Mouse (Mus musculus) R1 (cell line): ENCODE measurements at regions not wholly inside any gene's neighbourhood (a gene's known extent, or its start where the extent isn't known, plus 50 kb on each side); places are given as distances from the start of the nearest gene placed in this dataset.
"Not testable (repeated sequence)": the region's sequence is repeated elsewhere in the genome, so short reads cannot be mapped to it uniquely, and the experiment has no call there.

Source experiments
- DNase-seq: peaks from one replicate; pipeline ENCODE4 v3.0.0-alpha.2; 2018; ENCODE audit warnings: low read depth, low spot score

DNA sequence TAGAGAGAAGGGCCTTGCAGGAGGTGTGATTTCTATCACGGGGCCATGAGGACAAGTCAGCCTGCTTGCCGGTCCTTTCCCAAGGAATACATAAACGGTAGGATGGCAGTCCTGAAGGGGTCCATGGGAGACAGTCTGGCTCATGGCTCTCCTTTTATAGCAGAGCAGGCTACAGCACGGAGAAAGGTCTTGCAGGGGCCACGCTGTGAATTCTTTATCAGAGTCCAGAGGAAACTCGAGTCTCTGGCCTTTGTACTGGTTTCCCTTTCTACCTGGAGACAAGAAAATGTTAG is 1984.0 kb downstream of the 4930444P10Rik start:
- no peak for DNase-seq

DNA sequence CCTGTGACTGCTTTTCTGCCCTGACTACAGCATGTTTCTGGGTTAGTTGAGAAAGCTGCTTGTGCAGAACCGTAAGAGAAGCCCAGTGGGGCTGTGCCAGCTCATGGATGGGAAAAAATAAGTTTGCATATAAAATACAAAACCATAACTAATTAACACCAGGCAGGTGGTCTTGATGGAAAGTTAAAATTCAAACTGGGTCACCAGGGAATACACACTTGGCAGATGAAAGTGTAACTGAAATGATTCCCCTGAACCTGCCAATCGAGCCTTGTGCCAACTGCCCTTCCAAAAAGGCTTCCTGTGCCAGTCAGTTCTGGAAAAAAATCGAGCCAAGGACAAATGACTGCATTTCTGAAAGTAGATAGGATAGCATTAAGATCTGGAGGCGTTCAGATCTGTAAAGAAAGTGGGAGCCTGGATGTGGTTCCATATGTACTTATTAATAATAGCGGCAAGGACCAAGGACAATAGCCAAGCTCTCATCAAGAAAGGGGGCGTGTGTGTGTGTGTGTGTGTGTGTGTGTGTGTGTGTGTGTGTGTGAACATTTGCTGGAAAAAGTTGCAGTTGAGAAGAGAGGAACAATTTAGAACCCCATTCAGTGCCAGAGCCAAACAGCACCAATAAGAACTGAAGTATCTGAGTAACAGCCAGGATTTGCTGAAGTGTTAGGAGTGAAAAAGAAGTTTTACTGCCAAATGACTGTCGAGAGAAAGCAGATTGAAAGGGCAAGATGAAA is 1984.5 kb downstream of the 4930444P10Rik start:
- no peak for DNase-seq

DNA sequence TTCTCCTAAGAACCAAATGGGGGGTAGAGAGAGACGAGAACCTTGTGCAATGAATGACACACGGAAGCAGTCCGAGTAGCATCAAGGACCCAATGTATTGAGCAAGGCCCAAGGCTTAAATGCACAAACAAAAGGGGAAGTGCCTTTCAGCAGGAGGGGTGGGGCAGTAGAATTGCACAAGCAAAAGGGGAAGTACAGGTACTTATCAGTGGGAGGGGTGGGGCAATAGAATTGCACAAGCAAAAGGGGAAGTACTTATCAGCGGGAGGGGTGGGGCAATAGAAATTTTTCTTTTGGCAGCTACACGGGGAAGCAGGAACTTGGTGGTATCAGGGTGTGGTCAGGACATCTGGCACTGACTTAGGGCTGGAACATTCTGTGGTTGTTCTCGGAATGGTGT is 1987.6 kb downstream of the 4930444P10Rik start:
- DNase-seq: not testable (repeated sequence)

DNA sequence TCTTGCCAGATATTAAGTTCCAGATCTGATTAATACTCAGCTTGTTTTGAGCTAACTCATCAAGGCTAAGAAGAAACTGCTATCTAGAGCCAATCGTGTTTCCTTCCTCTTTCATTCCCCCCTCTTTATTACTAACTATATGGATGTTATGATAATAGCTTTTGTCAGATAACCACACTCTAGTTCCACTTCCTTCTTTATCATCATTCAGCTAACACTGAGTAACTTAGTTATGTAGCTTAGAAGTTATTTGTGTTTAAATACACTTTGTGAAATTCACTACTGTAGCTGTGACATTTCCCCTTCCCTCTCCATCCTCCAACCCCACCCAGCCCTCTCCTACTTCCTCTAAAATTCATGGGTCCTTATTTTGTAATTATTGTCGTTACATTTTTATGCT is 1988.6 kb downstream of the 4930444P10Rik start:
- DNase-seq: no peak

DNA sequence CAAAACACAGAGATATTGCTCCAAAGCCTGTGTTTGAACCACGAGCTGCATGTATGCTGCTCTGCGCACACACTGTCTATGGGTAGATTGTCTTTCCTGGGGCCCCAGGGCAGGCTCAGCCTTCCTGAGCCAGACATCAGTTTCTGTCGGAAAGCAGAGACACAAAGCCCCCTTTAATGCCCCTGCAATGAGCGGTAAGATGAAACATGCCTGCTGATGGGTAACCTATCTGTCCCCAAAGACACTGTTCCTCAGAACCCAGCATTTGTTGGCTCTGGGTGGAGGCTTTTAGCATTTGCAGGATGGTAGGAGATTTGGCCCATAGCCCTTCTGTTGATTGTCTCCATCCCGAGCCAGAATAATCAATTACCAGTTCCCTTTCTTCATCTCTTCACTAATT is 1994.1 kb downstream of the 4930444P10Rik start:
- no peak for DNase-seq

DNA sequence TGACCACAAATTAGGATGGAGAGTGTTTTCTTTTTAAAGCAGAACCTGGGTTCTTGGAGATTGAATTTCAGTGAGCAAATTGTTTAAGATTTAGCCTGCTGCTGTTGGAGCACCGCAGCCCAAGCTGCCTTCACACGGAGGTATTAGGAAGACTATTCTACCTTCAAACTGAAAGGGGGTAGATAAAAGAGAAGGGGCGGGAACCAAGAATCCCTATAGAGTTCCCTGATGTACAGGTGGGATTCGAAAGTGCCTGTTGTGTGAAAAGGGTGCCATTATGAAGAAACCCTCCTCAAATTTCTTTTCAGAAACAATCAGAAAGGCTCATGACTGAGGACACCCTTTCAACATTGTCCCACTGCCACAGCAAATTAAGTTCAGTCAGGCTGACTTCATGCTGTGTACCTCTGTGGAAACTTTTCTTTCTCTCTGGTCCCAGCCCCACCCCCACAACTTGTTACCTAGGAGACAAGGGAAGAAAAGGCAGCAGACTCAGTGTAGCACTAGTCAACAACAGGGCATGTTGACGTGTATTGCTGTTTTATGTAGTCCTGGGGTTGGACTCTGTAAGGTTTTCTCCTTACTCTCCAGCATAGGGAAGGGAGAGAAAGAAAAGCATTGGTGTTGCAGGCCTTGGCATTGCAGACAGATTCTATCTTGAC is 1995.4 kb downstream of the 4930444P10Rik start:
- peak; percentile 68 for DNase-seq

DNA sequence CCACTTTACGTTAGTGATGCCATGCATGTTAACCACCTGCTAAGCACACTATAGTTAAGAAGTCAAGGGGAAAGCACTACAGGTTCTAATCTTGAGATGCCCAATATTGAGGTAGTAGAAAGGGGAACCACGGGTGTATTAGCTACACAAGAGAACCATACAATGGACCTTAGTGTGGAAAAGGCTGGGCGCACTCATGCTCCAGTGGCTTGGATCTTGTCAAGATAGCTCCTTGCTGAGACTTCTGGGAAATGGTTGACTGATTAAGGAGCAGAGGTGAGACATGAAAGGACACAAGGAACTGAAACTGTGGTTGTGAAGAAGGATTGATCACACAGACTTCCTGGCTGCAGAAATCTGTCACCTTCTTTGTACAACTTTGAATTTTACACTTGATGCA is 2028.3 kb downstream of the 4930444P10Rik start:
- no peak for DNase-seq

DNA sequence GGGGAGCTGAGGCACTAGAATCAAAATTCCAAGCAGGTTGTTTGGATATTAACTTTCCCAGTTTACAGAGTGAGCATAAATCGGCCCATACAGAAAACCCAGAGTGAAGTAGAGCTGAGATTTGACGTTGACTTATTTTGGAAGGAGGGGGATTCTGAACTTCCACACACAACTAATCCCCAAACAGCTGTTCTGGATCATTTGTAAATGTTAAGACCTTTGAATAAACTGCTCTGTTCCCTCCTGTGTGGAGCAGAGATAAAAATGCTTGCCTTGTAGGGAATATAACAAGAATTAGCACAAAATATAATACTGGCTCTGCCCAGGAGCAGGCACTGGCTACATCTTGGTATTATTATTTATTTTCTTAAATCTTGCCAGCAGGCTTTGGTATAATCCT is 2057.0 kb downstream of the 4930444P10Rik start:
- DNase-seq: no peak

DNA sequence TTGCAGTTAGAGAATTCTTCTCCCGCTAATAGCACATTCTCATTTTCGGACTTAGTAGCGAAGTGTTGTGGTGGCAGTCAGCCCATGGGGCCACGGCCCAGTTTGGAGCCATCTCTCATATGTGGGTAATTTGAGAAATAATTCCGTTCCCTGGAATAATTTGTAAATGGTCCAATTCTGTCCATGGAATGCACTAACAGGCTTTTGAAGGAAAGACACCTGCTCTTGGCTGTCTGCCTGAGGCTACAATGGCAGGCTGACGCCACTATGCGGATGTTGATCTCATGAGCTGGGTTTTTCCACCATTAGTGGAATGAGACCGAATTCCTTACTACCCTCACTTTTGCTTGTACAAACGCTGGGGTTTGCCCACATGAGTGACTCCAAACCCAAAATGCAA is 2081.6 kb downstream of the 4930444P10Rik start:
- no peak for DNase-seq

DNA sequence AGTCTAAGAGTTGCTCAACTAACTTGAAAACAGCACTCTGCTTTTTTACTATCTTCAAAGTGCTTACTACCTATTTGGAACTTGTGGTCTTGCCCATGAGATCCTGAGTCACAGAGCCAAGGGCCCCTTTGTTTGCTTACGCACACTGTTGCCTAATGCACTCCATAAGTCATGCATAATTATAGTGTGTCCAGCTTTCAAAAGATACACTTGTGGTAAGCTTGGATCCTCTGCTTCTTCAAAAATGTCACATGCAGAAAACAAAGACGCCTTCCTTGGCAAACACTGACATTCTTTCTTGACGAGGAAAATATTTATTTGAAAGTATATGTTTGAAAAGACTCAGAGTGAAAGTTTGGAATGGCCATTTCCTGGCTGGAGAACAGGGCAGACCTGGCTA is 2082.3 kb downstream of the 4930444P10Rik start:
- DNase-seq: no peak

DNA sequence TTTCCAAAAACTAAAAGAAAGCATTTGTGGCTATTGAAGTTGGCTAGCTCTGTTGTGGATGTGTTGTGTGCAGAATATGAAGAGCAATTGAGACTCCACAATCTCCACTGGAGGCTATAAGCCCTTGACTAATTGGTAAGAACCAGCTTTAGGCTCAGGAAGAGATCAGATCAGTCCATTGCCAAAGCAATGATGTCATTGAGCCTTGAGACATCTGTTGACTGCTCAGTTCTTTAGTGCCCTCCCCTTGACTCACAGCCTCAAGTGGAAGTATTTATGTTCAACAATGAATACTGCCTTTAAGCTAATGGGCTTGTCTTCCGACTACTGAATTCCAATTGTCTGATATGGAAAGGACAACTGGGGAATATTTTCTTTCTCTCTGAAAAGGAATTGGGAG is 2090.6 kb downstream of the 4930444P10Rik start:
- DNase-seq: peak; percentile 8

DNA sequence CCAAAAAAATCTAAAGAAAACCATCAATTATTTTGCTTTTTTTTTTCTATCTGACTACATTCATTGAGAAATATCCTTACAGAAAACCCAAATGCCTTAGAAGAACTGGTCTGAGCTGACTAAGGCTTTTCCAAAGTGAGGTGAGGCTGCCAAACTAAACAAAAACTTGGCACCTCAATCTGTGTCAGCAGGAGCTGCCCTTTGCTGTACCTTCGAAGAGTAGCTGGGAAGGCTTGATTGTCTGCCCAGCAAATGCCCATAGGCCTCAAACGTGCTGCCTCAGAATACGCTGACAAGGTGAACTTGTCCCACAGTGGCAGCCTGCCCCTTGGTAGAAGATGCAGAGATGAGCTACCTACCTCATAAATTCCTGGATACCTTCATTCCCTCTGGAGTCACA is 2091.7 kb downstream of the 4930444P10Rik start:
- DNase-seq: no peak

DNA sequence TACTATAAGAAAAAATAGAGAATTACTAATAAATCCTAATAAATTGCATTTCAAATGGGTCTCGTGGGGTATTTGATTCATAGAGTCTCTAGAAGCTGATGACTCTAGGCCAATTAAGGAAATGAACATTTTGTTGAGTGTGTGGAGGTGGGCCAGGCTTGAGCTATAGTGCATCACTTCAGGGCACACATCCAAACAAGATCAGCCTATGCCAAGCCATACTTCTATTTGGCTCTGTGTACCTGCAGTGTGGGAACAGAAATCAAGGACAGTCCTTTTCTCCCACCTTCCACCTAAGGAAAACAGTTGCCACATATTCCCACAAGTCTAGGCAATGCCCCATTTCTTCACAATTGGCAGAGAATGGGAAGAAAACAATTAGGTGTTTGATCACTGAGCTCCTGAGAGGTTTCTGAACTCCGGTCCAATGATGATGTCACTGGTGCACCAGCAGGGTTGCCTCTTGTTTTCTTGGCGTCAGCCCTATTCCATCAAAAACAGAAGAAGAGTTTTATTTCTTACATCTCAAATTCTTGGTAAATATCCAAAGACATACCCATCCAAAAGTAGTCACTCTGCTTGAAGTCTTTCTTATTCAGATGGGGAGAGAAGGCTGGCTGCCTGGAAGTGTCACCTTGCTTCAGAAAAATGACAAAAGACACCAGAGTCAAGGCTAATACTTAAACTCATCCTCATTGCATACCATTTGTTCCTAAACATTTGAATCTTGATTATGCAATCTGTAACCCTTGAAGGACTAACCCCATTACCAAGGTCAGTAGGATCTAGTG is 2092.3 kb downstream of the 4930444P10Rik start:
- peak; percentile 65 for DNase-seq

DNA sequence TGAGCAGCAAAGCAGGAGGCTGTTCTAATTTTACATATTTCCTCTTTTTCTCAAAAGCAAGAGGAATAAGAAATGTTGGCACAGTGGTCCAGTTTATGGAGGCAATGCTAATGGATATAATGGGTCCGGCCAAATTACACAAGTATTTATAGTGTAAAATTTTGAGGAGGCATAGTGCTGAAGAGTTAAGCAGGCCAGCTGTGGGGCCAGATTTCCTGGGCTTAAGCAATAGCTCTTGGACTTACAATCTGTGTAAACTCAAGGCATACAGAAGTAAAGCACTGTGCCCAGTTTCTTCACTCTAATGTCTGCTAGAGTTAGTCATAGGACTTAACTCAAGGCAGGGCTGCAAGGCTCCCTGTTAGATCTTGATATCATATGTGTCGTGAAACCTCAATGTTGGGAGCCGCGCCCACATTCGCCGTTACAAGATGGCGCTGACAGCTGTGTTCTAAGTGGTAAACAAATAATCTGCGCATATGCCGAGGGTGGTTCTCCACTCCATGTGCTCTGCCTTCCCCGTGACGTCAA is 2094.9 kb downstream of the 4930444P10Rik start:
- no peak for DNase-seq

DNA sequence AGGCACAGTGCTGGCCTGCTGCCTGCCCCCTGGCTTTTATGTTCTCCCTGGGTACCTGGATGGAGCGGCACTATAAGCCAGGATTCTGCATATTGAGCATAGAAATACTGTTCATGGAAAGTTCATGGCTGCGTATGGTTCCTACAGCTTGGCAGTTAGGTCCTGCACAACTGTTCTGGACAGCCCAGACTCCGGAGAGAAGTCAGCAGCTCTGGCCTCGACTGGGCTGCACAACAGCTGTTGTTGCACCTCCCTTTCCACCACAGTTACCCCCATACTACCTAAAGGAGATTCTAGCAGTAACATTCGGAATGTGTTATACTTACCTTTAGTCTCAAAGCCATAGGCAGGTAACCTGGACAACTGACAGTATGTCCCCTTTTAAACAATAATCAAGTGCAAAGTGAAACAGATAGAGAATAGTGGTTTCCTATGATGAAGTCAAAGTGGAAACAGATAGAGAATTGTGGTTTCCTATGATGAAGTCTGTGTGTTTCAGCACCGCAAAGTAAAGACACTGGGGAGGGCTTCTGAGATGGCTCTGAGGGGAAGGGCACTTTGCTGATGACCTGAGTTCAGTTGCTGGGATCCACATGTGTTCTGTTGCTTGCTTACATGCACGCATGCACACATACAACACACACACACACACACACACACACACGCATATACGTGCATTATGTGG is 2099.2 kb downstream of the 4930444P10Rik start:
- DNase-seq: no peak

DNA sequence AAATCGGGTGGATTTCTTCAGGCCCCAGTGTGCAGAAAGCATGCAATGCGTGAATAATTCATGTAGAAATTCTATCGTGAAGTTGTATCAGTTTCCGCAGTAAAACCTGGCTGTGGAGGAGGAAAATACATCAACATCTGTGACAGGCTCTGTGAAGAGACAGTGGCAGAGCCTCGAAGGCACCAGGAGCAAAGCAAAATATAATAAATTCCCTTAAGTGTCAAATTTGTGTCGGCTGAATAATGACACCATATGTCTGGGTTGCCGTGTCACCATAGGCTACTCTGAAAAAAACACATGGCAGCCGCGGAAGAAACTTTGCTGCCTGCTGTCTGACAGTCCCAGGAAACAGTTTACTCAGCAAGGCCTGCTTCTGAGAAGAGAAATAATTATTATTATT is 2100.1 kb downstream of the 4930444P10Rik start:
- DNase-seq: no peak

DNA sequence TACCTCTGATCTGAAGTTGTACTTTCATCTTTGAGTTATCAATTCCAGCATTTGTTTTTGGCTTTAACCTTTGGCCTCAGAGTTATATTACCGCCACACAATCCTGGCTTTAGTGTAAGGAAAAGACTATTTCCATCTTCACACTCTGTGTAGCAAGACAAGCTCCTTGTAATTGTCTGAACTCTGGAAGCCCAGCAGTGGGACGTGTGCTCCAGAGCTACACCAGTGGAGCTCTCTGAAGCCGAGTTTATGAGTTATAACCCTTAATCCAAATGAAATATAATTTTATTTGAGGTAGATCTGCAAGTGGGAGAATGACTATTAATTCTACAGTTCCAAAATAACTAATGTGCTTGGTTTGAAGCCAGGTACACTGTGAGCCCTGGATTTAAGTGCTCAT is 2103.8 kb downstream of the 4930444P10Rik start:
- DNase-seq: no peak

DNA sequence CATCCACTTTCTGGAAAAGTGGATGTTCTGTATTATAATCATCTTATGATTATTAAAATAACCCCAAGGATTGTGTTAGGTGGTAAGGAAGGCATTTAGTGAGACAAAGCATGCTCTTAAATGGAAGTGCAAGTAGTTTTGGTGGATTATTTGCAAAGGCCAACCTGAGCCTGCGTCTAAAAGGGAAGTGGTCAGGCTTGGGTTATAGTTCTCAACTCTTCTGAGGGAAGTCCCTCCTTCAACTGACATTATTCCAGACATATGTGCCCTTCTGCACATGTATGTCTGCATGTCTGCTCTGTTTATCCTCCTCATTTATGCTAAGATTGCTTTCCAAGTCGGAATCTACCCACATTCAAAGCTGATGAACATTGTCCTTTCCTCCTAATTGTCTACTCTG is 2108.3 kb downstream of the 4930444P10Rik start:
- no peak for DNase-seq

DNA sequence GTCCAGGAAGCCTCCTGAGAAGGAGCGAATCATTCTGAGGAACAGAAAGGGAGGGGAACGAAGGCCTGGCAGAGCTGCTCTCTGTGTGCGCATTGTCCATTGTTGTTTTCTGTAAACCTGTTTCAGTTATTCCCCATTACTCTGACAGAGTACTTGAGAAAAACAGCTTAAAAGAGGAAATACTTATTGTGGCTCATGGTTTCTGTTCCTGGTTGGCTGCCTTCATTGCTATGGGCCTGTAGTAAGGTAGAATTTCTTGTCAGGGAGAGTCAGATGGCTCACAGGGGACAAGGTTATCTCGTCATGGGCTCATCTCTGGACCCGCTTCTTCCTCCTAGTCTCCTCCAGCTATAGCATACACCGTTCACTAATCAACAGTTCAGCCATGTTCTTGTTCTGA is 2112.9 kb downstream of the 4930444P10Rik start:
- DNase-seq: no peak

DNA sequence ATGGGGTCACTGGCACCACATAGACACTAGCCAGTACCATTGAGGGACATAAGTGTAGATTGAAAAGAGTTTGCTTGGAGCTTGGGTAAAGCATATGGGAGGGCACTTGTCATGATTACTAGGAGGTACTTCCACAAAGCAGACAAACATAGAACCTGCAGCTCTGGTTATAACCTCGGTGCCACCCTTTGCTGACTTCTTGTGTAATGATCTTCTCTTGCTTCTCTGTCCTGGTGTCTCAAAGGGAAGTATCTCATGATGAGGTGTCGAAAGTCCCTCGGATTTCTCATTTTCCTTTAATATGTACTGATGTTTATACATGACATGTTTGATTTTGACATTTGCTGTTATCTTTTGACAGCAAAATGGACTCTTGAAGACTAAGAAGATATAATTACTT is 2114.5 kb downstream of the 4930444P10Rik start:
- no peak for DNase-seq

DNA sequence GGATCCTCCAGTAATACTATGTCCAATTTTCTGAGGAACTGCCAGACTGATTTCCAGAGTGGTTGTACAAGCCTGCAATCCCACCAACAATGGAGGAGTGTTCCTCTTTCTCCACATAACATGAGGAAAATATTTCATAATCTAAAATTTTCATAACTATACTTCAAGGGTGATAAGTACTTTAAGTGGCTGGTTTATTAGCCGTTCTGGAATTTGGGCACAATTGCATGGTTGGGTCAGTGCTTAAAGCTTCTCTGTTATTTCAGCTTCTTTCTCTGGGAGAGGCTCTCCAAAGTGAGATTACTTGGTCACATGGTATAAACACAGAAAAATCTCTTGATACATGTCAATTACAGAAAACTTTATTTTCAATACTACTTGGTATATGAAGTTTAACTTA is 2115.9 kb downstream of the 4930444P10Rik start:
- DNase-seq: no peak

DNA sequence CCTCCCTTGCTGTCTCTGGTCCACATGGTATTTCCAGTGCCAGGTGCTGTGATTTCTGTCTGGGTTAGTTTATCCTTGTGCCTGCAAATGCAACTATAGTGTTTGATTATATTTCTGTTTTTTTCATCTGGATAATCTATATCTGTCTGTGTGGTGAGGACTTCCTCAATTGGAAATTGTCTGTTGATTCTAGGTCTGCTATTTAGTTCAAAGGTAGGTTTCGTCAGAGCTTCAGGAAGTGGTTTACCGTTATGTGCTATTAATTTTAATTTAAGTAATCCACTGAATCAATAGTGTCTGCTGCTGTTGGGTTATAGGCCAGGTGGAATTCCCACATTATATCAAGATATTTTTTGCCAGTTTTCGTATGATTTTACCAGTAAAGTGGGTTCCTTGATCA is 2143.9 kb downstream of the 4930444P10Rik start:
- no peak for DNase-seq
